Mouse (Mus musculus) erythroblast, embryonic 14.5 days (primary cell): ENCODE data around the gene Lrch4. TPM values are rescaled to one million over a fixed set of nuclear protein-coding genes. Genes with fewer than 3 reads are reported as not detected.

Source experiments
- H3K27me3 ChIP-seq: 2 replicates; pipeline ENCODE4 v1.6.1; 2012; ENCODE audit warnings: inconsistent platforms; ENCODE audit not compliant: control insufficient read depth
- H3K36me3 ChIP-seq: 2 replicates; pipeline ENCODE4 v1.6.1; 2012; ENCODE audit warnings: mild to moderate bottlenecking, inconsistent platforms; ENCODE audit not compliant: control insufficient read depth
- H3K4me1 ChIP-seq: 2 replicates; pipeline ENCODE4 v1.6.1; 2012; ENCODE audit warnings: inconsistent platforms; ENCODE audit not compliant: control insufficient read depth
- H3K4me3 ChIP-seq: replicated peaks from 2 replicates; pipeline ENCODE3; 2012; ENCODE audit warnings: moderate library complexity, mild to moderate bottlenecking, inconsistent platforms
- H3K9me3 ChIP-seq: 2 replicates; pipeline ENCODE4 v1.6.1; 2012; ENCODE audit warnings: low read length, inconsistent platforms, mixed read lengths; ENCODE audit not compliant: control insufficient read depth
- GATA1 ChIP-seq: IDR thresholded peaks from 2 replicates; pipeline ENCODE4 v1.6.1; 2012; ENCODE audit warnings: low read length, inconsistent platforms, mixed read lengths
- TAL1 ChIP-seq: IDR thresholded peaks from 3 replicates; pipeline ENCODE4 v1.6.1; 2012; ENCODE audit warnings: low read length, inconsistent platforms, mixed read lengths
- polyA plus RNA-seq: library from polyadenylated mRNA; stranded (reverse); fragments of >175 nt; gene quantifications from 2 replicates; pipeline ENCODE4 v1.2.3, GENCODE M21; 2012

Lrch4 gene
- polyA plus RNA-seq, 1 experiment, result 7.1 TPM

DNA sequence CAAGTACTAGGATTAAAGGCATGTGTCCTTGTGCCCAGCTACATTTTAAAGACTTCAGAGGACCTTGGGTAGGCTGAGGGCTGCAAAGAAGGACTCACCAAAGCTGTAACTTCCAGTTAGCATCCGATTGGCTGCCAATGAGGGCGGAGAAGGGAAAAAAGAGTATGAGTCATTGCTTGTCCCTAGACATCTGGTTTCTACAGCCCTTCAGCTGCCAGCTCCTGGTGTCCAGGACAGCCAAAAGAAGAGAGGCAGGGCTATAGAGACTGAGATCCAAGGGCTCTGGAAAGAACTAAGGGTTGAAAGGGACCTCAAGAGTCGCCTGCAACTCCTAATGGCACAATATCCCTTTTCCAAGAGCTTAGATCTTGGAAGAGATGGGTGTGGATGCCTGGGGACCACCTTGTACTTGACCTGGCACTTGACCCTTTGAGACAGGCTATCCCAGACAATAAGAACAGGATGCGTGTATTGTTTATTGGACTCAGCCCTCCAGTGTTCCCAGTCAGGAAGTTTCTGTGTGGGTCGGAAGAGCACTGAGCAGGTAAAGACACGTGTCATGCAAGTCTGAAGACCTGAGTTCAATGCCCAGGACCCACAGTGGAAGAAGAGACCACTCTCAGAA is 31.3 kb downstream of the Lrch4 start:
- H3K4me1 ChIP-seq, result peaks cover 5% of the 10 kb centered on the region
- peaks cover 100% of the 10 kb centered on the region for H3K36me3 ChIP-seq
- H3K9me3 ChIP-seq, result peaks cover 3% of the 10 kb centered on the region
- no peak overlapping the region for H3K4me3 ChIP-seq
- no peaks in the 10 kb centered on the region for H3K27me3 ChIP-seq
- TF ChIP-seq TAL1 (no peak), GATA1 (no peak)

DNA sequence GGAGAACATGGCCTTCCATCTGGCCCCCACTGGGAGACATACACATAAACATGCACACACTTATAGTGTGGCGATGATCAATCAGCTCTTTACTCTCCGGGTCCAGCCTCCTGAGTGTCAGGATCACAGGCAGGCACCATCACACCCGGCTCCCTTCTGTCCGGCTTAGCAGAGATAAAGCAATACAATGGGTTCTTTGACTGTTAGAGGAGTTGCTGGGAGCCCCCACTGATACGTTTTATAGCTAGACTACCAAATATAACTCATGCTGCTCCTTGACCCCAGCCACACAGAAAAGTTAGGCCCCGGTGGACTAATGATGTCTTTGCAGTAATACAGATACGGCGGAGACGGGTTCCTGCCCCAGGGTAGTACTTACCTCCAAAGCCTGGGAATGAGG is 34.1 kb downstream of the Lrch4 start:
- Histone ChIP-seq H3K27me3 (no peaks in the 10 kb centered on the region), H3K9me3 (peaks cover 3% of the 10 kb centered on the region), H3K4me3 (no peak overlapping the region), H3K36me3 (peaks cover 100% of the 10 kb centered on the region), H3K4me1 (peaks cover 5% of the 10 kb centered on the region)
- no peak for TF ChIP-seq GATA1
- TF ChIP-seq TAL1, result no peak

DNA sequence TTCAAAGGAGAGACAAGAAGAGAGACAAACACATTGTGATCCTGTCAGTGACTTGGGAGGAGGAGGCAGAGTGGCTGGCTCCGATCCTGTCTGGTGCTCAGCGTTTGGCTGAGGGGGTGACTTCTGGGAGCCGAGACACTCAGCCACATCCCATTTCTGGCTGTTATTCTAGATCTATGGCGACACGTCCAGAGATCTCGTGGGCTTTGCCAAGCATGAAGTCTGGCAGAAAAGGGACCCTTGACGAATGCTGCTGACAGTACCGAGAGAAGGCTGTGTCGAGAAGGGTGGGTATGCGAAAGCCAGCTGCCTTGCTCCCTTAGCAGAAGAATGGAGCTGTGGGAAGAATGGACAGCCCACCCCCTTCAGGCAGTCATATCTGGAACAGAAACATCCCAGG is 40.0 kb downstream of the Lrch4 start:
- peaks cover 94% of the 10 kb centered on the region for H3K36me3 ChIP-seq

DNA sequence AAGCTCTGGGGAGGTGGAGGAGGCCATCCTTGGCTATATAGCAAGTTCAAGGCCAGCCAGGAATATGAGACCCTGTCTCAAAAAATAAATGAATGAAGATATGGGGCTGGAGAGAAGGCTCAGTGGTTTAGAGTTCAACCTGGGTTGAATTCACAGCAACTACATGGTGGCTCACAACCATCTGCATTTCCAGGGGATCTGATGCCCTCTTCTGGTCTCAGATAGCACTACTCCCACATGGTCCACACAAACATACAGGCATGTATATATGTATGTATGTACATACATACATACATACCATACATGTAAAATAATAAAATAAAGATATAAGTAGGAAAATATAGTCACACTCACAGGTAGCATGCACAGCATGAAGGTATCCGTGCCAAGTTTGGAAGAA is 41.3 kb downstream of the Lrch4 start:
- Histone ChIP-seq H3K36me3 (peaks cover 94% of the 10 kb centered on the region), H3K9me3 (no peaks in the 10 kb centered on the region), H3K4me3 (no peak overlapping the region), H3K27me3 (no peaks in the 10 kb centered on the region), H3K4me1 (peaks cover 59% of the 10 kb centered on the region)
- TF ChIP-seq TAL1 (no peak), GATA1 (no peak)

More for the DNA sequence above, 40.0 kb downstream of the Lrch4 start:
- no peaks in the 10 kb centered on the region for H3K27me3 ChIP-seq
- no peak overlapping the region for H3K4me3 ChIP-seq
- TF ChIP-seq TAL1, result no peak
- no peaks in the 10 kb centered on the region for H3K9me3 ChIP-seq
- peaks cover 46% of the 10 kb centered on the region for H3K4me1 ChIP-seq

DNA sequence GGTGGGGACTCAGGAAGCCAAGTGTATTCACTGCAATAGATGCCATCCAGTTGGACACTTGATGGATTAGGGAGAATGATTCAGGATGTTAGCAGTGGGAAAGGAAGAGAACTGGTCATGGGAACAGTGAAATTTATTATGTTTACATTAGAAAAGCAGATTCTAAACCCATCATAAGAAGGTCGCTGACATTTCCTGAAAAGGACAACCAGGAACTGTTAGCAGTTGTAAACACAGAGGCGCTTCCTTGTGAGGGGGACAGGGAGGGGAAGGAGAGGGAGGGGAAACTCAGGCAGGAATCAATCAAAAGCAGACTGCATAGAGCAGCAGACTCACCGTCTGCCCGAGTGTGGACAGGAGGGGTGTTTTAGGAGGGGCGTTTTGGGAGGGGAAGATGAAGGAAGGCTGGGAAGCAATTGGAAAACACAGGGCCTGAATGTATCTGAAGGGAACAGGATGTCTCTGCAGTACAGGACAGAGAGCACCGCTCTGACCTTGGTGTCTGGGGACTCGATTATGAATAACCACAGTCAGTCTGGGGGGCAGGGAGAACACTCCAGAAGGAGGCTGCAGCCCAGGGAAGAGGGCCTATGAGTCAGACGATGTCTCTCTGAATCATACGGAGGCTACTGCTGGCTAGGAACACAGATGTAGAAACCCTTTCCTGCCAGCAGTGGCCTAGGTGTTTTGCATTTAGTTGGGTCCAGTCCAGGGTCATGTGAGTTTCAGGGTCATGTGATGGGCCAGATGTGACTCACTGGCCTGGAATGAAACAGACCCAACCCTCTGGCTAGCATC is 42.7 kb downstream of the Lrch4 start:
- H3K9me3 ChIP-seq, result no peaks in the 10 kb centered on the region
- H3K27me3 ChIP-seq, result no peaks in the 10 kb centered on the region
- peaks cover 90% of the 10 kb centered on the region for H3K36me3 ChIP-seq
- peaks cover 68% of the 10 kb centered on the region for H3K4me1 ChIP-seq
- TF ChIP-seq GATA1 (no peak), TAL1 (no peak)
- H3K4me3 ChIP-seq, result no peak overlapping the region

DNA sequence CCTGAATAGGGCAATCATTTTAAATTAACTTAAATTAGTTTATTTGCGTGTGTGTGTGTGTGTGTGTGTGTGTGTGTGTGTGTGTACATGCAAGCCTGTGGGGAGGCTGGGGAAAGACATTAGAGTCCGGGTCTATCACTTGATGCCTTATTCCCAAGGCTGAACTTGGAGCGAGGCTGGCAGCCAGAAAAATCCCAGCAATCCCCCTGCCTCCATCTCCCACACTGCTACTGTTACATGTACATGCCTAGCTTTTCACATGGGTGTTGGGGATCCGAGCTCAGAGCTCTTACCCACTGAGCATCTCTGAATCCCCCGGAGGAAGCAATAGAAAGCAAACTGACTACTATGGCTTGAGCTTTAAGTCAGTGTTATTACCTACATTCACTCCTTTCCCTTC is 43.4 kb downstream of the Lrch4 start:
- no peaks in the 10 kb centered on the region for H3K27me3 ChIP-seq
- H3K4me3 ChIP-seq, result peak overlapping the region; percentile 9
- TF ChIP-seq GATA1 (no peak), TAL1 (no peak)
- H3K9me3 ChIP-seq, result no peaks in the 10 kb centered on the region
- peaks cover 72% of the 10 kb centered on the region for H3K4me1 ChIP-seq
- H3K36me3 ChIP-seq, result peaks cover 90% of the 10 kb centered on the region

DNA sequence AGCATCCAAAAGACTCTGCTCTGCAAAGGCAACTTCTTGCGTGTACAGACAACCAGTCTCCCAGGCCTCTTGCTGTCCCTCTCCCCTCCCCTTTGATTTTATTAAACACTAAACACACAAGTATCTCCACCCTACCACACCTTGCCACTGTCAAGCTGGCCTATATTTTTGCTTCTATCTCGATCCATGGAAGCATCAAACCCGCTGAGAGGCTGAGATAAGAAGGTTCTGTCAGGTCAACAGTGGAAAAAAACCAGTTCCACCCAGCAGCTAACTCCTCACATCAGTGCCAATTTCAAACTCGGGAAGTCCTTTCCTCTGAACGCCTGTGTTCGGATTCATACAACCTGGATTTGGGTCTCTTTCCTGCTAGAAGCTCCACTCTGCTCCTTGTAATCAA is 44.1 kb downstream of the Lrch4 start:
- peaks cover 78% of the 10 kb centered on the region for H3K4me1 ChIP-seq
- H3K4me3 ChIP-seq, result peak overlapping the region; percentile 9

DNA sequence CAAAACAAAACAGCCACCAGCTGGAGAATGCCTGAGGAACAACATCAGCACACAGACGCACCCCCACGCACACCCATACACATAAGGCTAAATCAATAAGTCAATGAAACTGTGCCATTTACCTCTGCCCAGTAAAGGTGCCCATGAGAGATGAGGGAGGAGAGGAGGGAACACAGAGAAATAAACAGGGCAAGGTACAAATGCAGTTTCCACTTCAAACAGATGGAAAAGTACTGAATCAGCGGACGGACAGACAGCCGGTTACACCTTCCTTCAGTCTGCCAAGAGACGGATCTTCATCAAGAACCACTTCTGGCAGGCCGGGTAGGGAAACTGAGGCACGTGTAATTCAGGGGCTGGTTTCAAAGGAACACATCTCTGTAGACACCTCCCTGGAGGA is 45.9 kb downstream of the Lrch4 start:
- peaks cover 96% of the 10 kb centered on the region for H3K36me3 ChIP-seq
- peaks cover 83% of the 10 kb centered on the region for H3K4me1 ChIP-seq
- H3K27me3 ChIP-seq, result no peaks in the 10 kb centered on the region
- no peaks in the 10 kb centered on the region for H3K9me3 ChIP-seq
- H3K4me3 ChIP-seq, result no peak overlapping the region
- TF ChIP-seq TAL1 (no peak), GATA1 (no peak)

More for the DNA sequence above, 44.1 kb downstream of the Lrch4 start:
- peaks cover 90% of the 10 kb centered on the region for H3K36me3 ChIP-seq
- H3K27me3 ChIP-seq, result no peaks in the 10 kb centered on the region
- TF ChIP-seq TAL1, result peak; percentile 60; the same call in 2 of the 3 replicates
- peak; percentile 51; the same call in 1 of the 2 replicates for TF ChIP-seq GATA1
- H3K9me3 ChIP-seq, result no peaks in the 10 kb centered on the region

DNA sequence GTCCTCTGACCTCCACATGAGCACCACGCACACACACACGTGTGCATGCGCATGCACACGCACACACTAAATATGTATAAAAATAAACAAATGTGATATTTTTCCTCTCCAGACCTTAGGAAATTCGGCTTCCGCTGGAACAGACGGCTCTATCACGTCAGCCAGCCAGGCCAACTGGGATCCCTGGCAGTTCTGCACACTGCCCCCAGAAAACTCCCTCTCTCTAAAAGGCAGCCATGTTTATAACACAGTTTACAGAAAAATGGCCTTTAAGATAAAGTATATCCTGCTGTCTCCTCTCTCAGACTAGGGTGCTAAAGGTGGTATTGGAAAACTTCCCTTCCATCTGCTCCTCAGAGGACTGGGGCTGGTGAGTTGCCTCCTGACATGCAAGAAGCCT is 48.9 kb downstream of the Lrch4 start:
- Histone ChIP-seq H3K4me1 (peaks cover 78% of the 10 kb centered on the region), H3K27me3 (no peaks in the 10 kb centered on the region), H3K36me3 (peaks cover 94% of the 10 kb centered on the region), H3K9me3 (no peaks in the 10 kb centered on the region), H3K4me3 (no peak overlapping the region)
- TF ChIP-seq GATA1, result no peak
- TF ChIP-seq TAL1, result no peak
